Mouse (Mus musculus): ENCODE data around the gene Ctbp2. TPM values are rescaled to one million over a fixed set of nuclear protein-coding genes. Genes with fewer than 3 reads are reported as not detected.

Gene Ctbp2
- polyA plus RNA-seq, 1 experiment: 11.8 TPM

DNA sequence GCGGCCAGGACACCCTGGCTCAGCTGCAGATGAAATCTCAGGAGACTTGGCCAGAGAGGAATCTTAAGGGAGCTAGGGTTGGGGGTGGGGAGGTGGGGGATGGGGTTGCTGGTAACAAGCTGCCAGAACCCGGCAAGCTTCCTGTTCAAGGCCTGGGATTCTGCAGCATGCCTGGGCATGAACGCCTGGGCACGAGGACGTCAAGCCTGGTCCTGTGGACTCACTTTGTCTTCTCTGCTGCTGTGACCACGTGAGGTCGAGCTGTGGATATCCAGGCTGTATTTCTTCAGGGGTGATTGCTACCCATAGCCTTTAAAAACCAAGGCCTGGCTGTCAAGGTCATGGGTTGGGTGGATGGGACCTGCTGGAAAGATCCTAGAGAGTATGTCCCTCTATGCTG, 118.4 kb downstream of the Ctbp2 start:
- 85% methylated on average over 7 of the region's 7 CpGs for WGBS
- no peak for TF ChIP-seq POLR2A (IDR thresholded peaks at IDR 0.05; ENCODE audit: low read depth, low read length)
- no peak for TF ChIP-seq CTCF (IDR thresholded peaks at IDR 0.05; ENCODE audit: extremely low read depth, insufficient read depth, insufficient read length, insufficient replicate concordance)
- Histone ChIP-seq H3K36me3 (ENCODE audit: control insufficient read depth, insufficient read depth, low read length) (no peaks in the 10 kb centered on the region), H3K27me3 (ENCODE audit: control insufficient read depth, insufficient read depth, low read length) (no peaks in the 10 kb centered on the region), H3K27ac (ENCODE audit: insufficient read depth, low read length) (no peak overlapping the region), H3K4me3 (ENCODE audit: extremely low read depth, insufficient read depth, insufficient read length) (no peak overlapping the region), H3K4me1 (ENCODE audit: control insufficient read depth, insufficient read depth, insufficient read length) (no peaks in the 10 kb centered on the region)
- DNase-seq (ENCODE audit: low read depth in 1 of 2, low spot score in 2 of 2): no peak

DNA sequence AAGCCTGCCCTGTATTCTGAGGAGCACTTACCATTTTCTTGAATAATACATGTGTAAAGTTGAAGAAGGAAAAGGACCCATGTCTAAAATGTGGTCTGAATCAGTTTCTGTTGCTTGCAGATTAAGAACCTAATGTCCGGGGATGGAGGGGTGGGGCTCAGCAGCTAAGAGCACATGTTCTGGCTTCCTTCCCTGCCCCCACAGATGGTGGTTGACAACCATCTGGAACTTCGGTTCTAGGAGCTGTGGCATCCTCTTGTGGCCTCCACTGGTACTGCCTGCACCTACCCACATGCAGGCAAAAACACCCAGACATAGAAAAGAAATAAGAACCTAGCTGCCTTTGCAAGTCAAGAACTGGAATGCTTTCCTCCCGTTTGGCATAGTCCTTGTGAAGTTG, 120.7 kb downstream of the Ctbp2 start:
- TF ChIP-seq CTCF (IDR thresholded peaks at IDR 0.05; ENCODE audit: extremely low read depth, insufficient read depth, insufficient read length, insufficient replicate concordance) (peak; percentile 72; the same call in 1 of the 2 replicates), POLR2A (IDR thresholded peaks at IDR 0.05; ENCODE audit: low read depth, low read length) (no peak)
- Histone ChIP-seq H3K36me3 (ENCODE audit: control insufficient read depth, insufficient read depth, low read length) (no peaks in the 10 kb centered on the region), H3K4me3 (ENCODE audit: extremely low read depth, insufficient read depth, insufficient read length) (no peak overlapping the region), H3K4me1 (ENCODE audit: control insufficient read depth, insufficient read depth, insufficient read length) (no peaks in the 10 kb centered on the region), H3K27me3 (ENCODE audit: control insufficient read depth, insufficient read depth, low read length) (no peaks in the 10 kb centered on the region), H3K27ac (ENCODE audit: insufficient read depth, low read length) (no peak overlapping the region)
- 6% methylated on average over 3 of the region's 3 CpGs for WGBS
- peak; percentile 25 to 52 for DNase-seq (ENCODE audit: low read depth in 1 of 2, low spot score in 2 of 2)

DNA sequence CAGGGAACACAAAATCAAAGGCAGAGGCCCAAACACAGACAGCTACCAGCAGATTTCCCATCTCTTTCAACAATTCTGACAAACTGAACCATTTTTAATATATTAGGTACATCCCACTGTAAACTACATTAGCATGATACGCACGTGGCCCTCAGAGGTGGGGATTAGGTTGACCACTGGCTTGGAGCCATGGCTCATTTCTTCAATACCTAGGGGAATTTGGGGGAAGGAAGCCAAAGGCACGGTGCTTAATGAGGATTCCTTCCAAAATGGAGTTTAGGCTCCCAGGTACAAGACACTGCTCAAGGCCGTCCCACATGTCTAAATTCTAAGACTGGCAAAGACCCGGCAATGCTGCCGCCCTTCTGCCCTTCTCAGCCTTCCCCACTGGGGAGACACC, 121.9 kb downstream of the Ctbp2 start:
- Histone ChIP-seq H3K4me1 (ENCODE audit: control insufficient read depth, insufficient read depth, insufficient read length) (no peaks in the 10 kb centered on the region), H3K4me3 (ENCODE audit: extremely low read depth, insufficient read depth, insufficient read length) (no peak overlapping the region), H3K36me3 (ENCODE audit: control insufficient read depth, insufficient read depth, low read length) (no peaks in the 10 kb centered on the region), H3K27me3 (ENCODE audit: control insufficient read depth, insufficient read depth, low read length) (no peaks in the 10 kb centered on the region), H3K27ac (ENCODE audit: insufficient read depth, low read length) (no peak overlapping the region)
- WGBS: 92% methylated on average over 6 of the region's 6 CpGs
- no peak for DNase-seq (ENCODE audit: low read depth in 1 of 2, low spot score in 2 of 2)
- TF ChIP-seq POLR2A (IDR thresholded peaks at IDR 0.05; ENCODE audit: low read depth, low read length): no peak
- TF ChIP-seq CTCF (IDR thresholded peaks at IDR 0.05; ENCODE audit: extremely low read depth, insufficient read depth, insufficient read length, insufficient replicate concordance): no peak

DNA sequence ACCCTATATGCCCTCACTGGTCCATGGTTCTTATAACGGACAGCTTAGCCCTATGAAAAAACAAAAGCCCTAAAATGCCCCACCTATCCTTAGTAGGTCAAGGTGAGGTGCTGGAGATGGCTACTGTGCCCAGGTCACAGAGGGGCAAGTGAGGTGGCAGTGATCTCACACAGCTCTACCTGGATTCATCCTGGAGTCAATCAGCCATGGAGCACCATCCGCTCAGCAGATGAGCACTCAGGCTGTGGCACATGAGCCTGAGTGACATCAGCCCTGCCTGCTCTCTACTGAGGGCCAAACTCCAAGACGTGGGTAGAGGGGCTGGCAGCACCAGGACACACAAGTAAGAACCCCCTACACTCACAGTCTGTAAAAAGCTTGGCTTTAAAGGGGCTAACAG, 122.8 kb downstream of the Ctbp2 start:
- Histone ChIP-seq H3K4me3 (ENCODE audit: extremely low read depth, insufficient read depth, insufficient read length) (no peak overlapping the region), H3K27me3 (ENCODE audit: control insufficient read depth, insufficient read depth, low read length) (no peaks in the 10 kb centered on the region), H3K27ac (ENCODE audit: insufficient read depth, low read length) (no peak overlapping the region), H3K36me3 (ENCODE audit: control insufficient read depth, insufficient read depth, low read length) (no peaks in the 10 kb centered on the region), H3K4me1 (ENCODE audit: control insufficient read depth, insufficient read depth, insufficient read length) (no peaks in the 10 kb centered on the region)
- TF ChIP-seq POLR2A (IDR thresholded peaks at IDR 0.05; ENCODE audit: low read depth, low read length): no peak
- TF ChIP-seq CTCF (IDR thresholded peaks at IDR 0.05; ENCODE audit: extremely low read depth, insufficient read depth, insufficient read length, insufficient replicate concordance): no peak
- no peak for DNase-seq (ENCODE audit: low read depth in 1 of 2, low spot score in 2 of 2)
- WGBS: 93% methylated on average over 3 of the region's 3 CpGs

DNA sequence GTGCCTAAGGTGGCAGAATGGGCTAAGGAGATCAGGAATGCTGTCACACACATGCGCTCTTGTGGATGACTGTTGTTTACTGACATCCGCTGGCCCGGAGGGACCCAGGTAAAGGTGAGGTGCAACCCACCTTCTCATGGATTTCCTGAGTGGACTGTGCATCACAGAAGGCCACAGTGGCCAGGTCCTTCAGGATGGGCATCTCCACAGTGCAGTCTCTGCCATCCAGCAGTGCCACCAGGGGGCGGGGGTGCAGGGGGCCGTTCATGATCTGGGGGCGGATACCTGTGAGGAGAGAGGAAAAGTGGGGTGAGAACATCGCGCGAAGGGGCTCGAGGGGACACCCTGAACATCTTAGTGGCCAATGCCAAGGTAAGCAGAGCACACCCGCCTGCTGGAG, 125.1 kb downstream of the Ctbp2 start:
- no peak overlapping the region for H3K4me3 ChIP-seq (ENCODE audit: extremely low read depth, insufficient read depth, insufficient read length)
- no peaks in the 10 kb centered on the region for H3K4me1 ChIP-seq (ENCODE audit: control insufficient read depth, insufficient read depth, insufficient read length)
- H3K27me3 ChIP-seq (ENCODE audit: control insufficient read depth, insufficient read depth, low read length): no peaks in the 10 kb centered on the region
- H3K27ac ChIP-seq (ENCODE audit: insufficient read depth, low read length): no peak overlapping the region
- no peak for DNase-seq (ENCODE audit: low read depth in 1 of 2, low spot score in 2 of 2)
- WGBS: 95% methylated on average over 11 of the region's 11 CpGs
- no peak for TF ChIP-seq POLR2A (IDR thresholded peaks at IDR 0.05; ENCODE audit: low read depth, low read length)
- TF ChIP-seq CTCF (IDR thresholded peaks at IDR 0.05; ENCODE audit: extremely low read depth, insufficient read depth, insufficient read length, insufficient replicate concordance): no peak
- no peaks in the 10 kb centered on the region for H3K36me3 ChIP-seq (ENCODE audit: control insufficient read depth, insufficient read depth, low read length)

DNA sequence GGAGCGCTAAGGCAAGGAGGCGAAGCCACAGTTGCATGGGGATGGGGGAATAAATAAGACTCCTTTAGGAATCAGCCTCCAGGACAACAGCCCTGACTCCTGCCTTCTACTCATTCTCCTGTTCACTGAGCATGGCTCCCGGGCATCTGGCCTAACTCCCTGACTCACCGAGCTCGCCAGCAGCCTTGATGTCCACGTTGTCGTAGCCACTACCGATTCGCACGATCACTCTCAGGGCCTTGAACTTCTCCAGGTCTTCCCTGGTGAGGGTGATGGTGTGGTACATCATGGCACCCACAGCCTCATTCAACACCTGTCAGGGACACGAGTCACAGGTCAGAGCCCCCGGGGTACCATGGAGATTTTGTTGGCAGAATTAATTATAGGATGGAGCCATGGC, 125.5 kb downstream of the Ctbp2 start:
- Histone ChIP-seq H3K27ac (ENCODE audit: insufficient read depth, low read length) (no peak overlapping the region), H3K36me3 (ENCODE audit: control insufficient read depth, insufficient read depth, low read length) (no peaks in the 10 kb centered on the region), H3K4me3 (ENCODE audit: extremely low read depth, insufficient read depth, insufficient read length) (no peak overlapping the region), H3K27me3 (ENCODE audit: control insufficient read depth, insufficient read depth, low read length) (no peaks in the 10 kb centered on the region), H3K4me1 (ENCODE audit: control insufficient read depth, insufficient read depth, insufficient read length) (no peaks in the 10 kb centered on the region)
- TF ChIP-seq POLR2A (IDR thresholded peaks at IDR 0.05; ENCODE audit: low read depth, low read length) (no peak), CTCF (IDR thresholded peaks at IDR 0.05; ENCODE audit: extremely low read depth, insufficient read depth, insufficient read length, insufficient replicate concordance) (no peak)
- no peak for DNase-seq (ENCODE audit: low read depth in 1 of 2, low spot score in 2 of 2)
- WGBS: 92% methylated on average over 12 of the region's 12 CpGs

DNA sequence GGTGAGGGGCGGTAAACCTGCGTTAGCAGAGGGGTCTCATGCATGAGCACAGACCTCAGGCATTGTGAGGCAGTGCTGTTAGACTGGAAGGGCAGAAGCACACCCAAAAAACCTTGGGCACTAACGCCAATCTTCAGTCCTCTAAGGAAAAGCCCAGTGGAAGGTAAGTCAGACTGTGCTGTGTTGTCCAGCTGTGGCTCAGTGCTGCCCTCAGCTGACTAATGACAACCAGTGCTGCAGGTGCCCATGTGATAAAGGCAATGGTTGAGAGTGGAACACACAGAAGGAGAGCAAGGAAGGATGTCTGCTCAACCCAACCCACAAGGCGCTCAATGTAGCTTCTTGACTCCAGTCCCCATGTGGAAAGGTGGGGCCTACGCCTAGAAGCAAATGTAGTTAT, 127.8 kb downstream of the Ctbp2 start:
- Histone ChIP-seq H3K4me1 (ENCODE audit: control insufficient read depth, insufficient read depth, insufficient read length) (no peaks in the 10 kb centered on the region), H3K4me3 (ENCODE audit: extremely low read depth, insufficient read depth, insufficient read length) (no peak overlapping the region), H3K27me3 (ENCODE audit: control insufficient read depth, insufficient read depth, low read length) (no peaks in the 10 kb centered on the region), H3K36me3 (ENCODE audit: control insufficient read depth, insufficient read depth, low read length) (no peaks in the 10 kb centered on the region), H3K27ac (ENCODE audit: insufficient read depth, low read length) (no peak overlapping the region)
- DNase-seq (ENCODE audit: low read depth in 1 of 2, low spot score in 2 of 2): no peak
- TF ChIP-seq CTCF (IDR thresholded peaks at IDR 0.05; ENCODE audit: extremely low read depth, insufficient read depth, insufficient read length, insufficient replicate concordance) (peak; percentile 42; the same call in 1 of the 2 replicates), POLR2A (IDR thresholded peaks at IDR 0.05; ENCODE audit: low read depth, low read length) (no peak)
- 86% methylated on average over 5 of the region's 5 CpGs for WGBS
